Mouse (Mus musculus) ES-Bruce4 (cell line): Measurements from ENCODE around the gene Ankrd36. TPM values are rescaled to one million over a fixed set of nuclear protein-coding genes. Genes with fewer than 3 reads are reported as not detected.

ENCODE experiments used
- H3K27ac ChIP-seq: 2 replicates; pipeline ENCODE4 v1.5.1; 2012; ENCODE audit warnings: low read length, inconsistent platforms; ENCODE audit not compliant: insufficient read depth
- H3K27me3 ChIP-seq: 2 replicates; pipeline ENCODE4 v1.6.1; 2012; ENCODE audit warnings: mild to moderate bottlenecking, low read length, inconsistent platforms; ENCODE audit not compliant: control insufficient read depth, poor library complexity, insufficient read depth, severe bottlenecking
- H3K36me3 ChIP-seq: 2 replicates; pipeline ENCODE4 v1.6.1; 2012; ENCODE audit warnings: inconsistent platforms, mild to moderate bottlenecking, low read length, moderate library complexity; ENCODE audit not compliant: control insufficient read depth, poor library complexity, insufficient read depth, severe bottlenecking
- H3K4me1 ChIP-seq: one replicate; pipeline ENCODE4 v1.8.1; 2011; ENCODE audit warnings: low read length; ENCODE audit not compliant: control insufficient read depth, insufficient read depth
- H3K4me3 ChIP-seq: 2 replicates; pipeline ENCODE4 v1.5.1; 2011; ENCODE audit warnings: low read depth, mild to moderate bottlenecking, low read length
- H3K9ac ChIP-seq: 2 replicates; pipeline ENCODE4 v1.6.1; 2012; ENCODE audit warnings: low read depth, mild to moderate bottlenecking, inconsistent platforms; ENCODE audit not compliant: poor library complexity, severe bottlenecking
- H3K9me3 ChIP-seq: replicated peaks from 2 replicates; pipeline ENCODE4 v1.6.1; 2012; ENCODE audit warnings: mild to moderate bottlenecking, low read length, inconsistent platforms; ENCODE audit not compliant: control insufficient read depth, poor library complexity, insufficient read depth, severe bottlenecking
- CTCF ChIP-seq: IDR thresholded peaks from one replicate; pipeline ENCODE4 v1.8.1; 2011; ENCODE audit warnings: low read depth, low read length
- EP300 ChIP-seq: IDR thresholded peaks from 2 replicates; pipeline ENCODE4 v1.6.1; 2011; ENCODE audit warnings: low read depth, low read length; ENCODE audit not compliant: insufficient read depth
- POLR2A ChIP-seq: IDR thresholded peaks from one replicate; pipeline ENCODE4 v1.8.1; 2011; ENCODE audit warnings: low read length; ENCODE audit not compliant: insufficient read depth
- polyA plus RNA-seq: library from polyadenylated mRNA; stranded (reverse); fragments of >200 nt; gene quantifications from 2 replicates; pipeline ENCODE4 v1.2.4, GENCODE M21; 2011; ENCODE audit warnings: low read depth; ENCODE audit not compliant: missing spikeins, insufficient read depth, insufficient read length

Ankrd36 gene
- polyA plus RNA-seq, 1 experiment, result not detected

DNA sequence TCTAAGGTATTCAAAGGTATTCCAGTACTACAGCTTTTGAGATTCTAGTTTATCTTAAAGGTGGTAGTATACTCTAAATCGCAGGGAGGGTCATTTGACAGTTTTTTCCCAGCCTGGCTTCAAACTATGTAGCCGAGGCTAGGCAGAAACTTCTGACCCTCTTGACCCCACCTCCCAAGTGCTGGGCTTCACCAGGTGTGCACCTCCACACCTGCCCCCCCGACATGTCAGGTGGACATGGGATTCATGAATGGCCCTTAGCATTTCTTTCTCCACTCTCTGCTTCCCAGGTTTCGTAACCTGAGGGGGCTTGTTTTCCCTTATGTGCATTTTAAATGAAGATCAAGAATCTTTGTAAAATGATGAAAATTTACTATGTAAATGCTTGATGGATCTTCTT, 44.1 kb upstream of the Ankrd36 start:
- TF ChIP-seq CTCF (no peak), EP300 (no peak), POLR2A (no peak)

DNA sequence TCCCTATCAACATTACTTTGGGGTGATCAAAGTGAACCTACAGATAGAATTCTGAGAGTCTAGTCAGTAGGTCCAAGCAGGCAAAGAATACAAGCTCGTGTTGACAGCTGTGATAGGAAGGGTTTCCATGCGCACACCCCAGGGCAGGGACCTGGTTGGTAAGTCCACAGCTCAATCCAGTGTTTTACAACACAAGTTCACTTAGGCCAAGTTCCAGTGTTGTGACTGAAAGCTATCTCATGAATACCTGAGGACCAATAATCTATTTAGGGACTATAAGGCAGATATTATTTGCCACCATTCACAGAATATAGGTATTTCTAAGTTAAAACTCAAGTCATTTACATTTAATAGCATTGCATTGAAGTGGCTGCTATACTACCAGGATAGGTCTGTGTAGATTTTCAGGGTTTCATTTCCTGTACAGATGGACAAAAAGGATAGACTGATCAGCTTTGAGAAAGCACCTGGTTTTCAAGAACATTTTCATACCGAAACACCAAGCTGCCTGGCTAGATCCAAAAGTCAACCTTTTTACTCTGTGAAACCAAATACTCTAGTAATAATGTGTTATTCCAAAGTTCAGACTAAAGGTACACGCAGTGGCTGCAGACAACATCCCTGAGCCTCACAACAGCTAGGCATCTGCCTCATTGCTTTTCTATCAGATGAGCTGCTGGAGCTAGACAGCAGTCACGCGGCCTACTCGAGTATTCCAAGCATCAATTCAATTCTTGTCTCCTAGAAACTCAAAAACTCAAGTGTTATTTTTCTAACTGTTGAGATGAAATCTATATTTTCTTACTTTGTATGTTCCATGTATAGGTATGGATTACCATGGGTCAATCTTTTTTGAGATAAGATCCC, 42.7 kb upstream of the Ankrd36 start:
- H3K9me3 ChIP-seq, result no peaks in the 10 kb centered on the region
- no peaks in the 10 kb centered on the region for H3K27me3 ChIP-seq
- H3K4me1 ChIP-seq, result peaks cover 1% of the 10 kb centered on the region
- no peak for TF ChIP-seq EP300
- TF ChIP-seq CTCF, result no peak
- TF ChIP-seq POLR2A, result no peak
- H3K9ac ChIP-seq, result no peak overlapping the region
- peak overlapping the region; percentile 53 for H3K27ac ChIP-seq
- H3K36me3 ChIP-seq, result peaks cover 89% of the 10 kb centered on the region
- H3K4me3 ChIP-seq, result no peak overlapping the region

More for the DNA sequence above, 44.1 kb upstream of the Ankrd36 start:
- H3K9me3 ChIP-seq, result no peaks in the 10 kb centered on the region
- H3K27ac ChIP-seq, result no peak overlapping the region
- H3K4me1 ChIP-seq, result peaks cover 1% of the 10 kb centered on the region
- no peaks in the 10 kb centered on the region for H3K27me3 ChIP-seq
- no peak overlapping the region for H3K9ac ChIP-seq
- H3K4me3 ChIP-seq, result no peak overlapping the region
- H3K36me3 ChIP-seq, result peaks cover 75% of the 10 kb centered on the region

DNA sequence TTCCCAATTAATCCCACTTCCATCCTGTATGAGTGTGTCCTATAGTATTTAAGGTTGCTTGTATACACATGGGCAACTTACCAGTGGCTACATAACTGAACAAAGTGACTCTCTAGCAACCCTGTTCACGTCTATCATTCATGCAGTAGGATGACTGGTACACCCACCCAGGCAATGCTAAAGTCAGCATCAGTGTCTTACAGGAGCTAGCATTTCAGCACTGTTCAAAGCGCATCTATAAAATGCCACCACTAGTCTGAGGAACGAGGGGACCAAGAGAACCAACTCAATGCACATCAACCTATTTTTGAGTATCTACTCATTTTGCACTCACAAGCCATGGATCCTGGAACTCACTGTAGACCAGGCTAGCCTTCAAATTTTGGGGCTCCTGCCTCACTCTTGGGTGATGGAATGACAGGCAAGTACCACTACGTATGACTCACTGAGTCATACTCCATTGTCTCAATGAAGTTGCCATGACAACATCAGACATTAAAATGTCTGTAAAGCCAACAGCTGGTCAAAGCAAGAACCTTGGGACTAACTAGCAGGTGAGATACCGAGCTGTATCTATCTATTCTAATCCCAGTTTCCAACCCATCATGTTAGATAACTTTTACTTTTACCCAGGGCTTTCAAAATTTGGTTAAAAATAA, 41.5 kb upstream of the Ankrd36 start:
- Histone ChIP-seq H3K4me3 (no peak overlapping the region), H3K27ac (no peak overlapping the region), H3K9me3 (no peaks in the 10 kb centered on the region), H3K36me3 (peaks cover 93% of the 10 kb centered on the region), H3K4me1 (no peaks in the 10 kb centered on the region), H3K9ac (no peak overlapping the region), H3K27me3 (no peaks in the 10 kb centered on the region)
- no peak for TF ChIP-seq CTCF
- no peak for TF ChIP-seq EP300
- TF ChIP-seq POLR2A, result no peak

DNA sequence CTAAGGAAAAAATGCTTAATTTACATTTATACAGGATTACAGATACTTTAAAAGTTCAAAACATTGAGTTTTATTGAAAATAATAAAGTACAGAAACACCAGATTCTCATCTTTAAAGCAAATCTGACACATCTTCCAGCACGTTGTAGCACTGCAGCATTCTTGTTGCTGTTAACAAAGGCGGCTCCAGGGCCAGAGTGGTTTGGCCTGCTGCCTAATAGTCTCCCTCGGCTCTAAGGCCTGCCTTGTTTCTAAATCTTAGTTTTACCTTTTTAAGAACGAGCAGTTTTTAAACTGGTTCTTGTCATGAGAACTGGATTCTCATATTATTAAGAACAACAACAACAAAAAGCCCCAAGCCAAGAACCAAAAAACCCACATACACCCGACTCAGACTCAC, 40.6 kb upstream of the Ankrd36 start:
- peaks cover 93% of the 10 kb centered on the region for H3K36me3 ChIP-seq
- no peak overlapping the region for H3K9ac ChIP-seq
- no peaks in the 10 kb centered on the region for H3K4me1 ChIP-seq
- H3K4me3 ChIP-seq, result no peak overlapping the region
- H3K9me3 ChIP-seq, result no peaks in the 10 kb centered on the region
- no peak for TF ChIP-seq POLR2A
- TF ChIP-seq EP300, result no peak
- no peak for TF ChIP-seq CTCF
- no peaks in the 10 kb centered on the region for H3K27me3 ChIP-seq
- no peak overlapping the region for H3K27ac ChIP-seq

DNA sequence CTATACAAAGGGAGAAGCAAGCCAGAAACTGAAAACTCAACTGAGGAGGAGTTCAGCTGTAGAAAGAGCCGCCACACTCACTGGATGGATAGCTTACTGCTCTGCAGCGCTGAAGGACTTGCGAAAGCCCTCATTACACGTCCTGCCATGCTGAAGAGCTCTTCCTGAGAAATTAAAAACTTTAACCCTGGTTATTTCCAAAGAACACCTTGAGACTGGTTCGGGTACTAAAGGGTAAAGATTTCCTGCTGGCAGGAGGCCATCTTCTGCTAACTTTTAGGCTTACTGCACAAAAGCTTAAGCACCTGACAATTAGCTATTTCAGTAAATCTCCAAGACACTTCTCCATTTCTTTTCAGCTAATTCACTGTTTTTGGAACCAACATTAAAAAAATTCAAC, 39.3 kb upstream of the Ankrd36 start:
- no peak overlapping the region for H3K4me3 ChIP-seq
- peaks cover 92% of the 10 kb centered on the region for H3K36me3 ChIP-seq
- no peaks in the 10 kb centered on the region for H3K27me3 ChIP-seq
- H3K9me3 ChIP-seq, result no peaks in the 10 kb centered on the region
- H3K4me1 ChIP-seq, result no peaks in the 10 kb centered on the region
- no peak for TF ChIP-seq POLR2A
- no peak for TF ChIP-seq EP300
- TF ChIP-seq CTCF, result no peak
- no peak overlapping the region for H3K27ac ChIP-seq
- H3K9ac ChIP-seq, result no peak overlapping the region

DNA sequence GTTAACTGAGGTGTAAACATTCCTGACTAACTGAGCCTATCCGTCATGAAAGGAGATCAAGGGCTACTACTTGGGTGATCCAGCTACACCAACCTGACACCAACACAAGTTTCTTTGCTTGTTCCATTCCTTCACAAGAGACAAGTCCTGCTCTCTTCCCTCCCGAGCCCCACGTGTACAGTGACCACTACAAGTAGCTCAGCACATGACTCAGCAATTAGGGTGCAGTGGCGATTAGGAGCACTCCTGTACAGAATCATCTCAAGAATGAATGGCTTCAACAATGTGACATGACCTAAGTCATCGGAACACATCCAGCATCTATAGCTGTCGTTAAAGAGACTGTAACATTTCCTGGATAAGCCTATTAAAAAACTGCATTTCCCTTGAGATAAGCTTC, 38.8 kb upstream of the Ankrd36 start:
- no peak overlapping the region for H3K9ac ChIP-seq
- H3K36me3 ChIP-seq, result peaks cover 88% of the 10 kb centered on the region
- H3K27me3 ChIP-seq, result no peaks in the 10 kb centered on the region
- H3K4me3 ChIP-seq, result no peak overlapping the region
- no peak for TF ChIP-seq CTCF
- TF ChIP-seq EP300, result no peak
- no peak for TF ChIP-seq POLR2A
- H3K4me1 ChIP-seq, result no peaks in the 10 kb centered on the region
- peak overlapping the region; percentile 70 for H3K27ac ChIP-seq
- H3K9me3 ChIP-seq, result no peaks in the 10 kb centered on the region
